Mouse (Mus musculus): ENCODE data around the gene L1td1.

DNA sequence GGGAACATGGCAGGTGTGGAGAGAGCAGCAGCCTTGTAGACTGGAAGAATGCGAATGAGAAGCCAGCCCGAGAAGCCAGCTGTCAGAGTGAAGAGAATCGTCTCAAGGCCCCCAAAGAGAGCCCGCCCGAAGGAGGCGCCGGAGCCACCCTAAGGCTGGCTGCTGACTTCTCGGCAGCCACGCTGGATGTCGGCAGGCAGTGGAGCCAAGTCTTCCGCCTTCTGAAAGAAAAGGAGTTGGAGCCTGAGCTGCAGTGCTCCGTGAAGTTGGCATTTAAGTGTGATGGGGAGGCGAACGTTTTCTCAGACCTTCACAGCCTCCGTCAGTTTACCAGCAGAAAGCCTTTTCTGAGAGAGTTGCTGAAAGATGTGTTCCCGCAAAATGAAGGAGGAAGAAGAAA, 7.1 kb downstream of the L1td1 start:
- TF ChIP-seq CTCF (IDR thresholded peaks at IDR 0.05; ENCODE audit: borderline replicate concordance, control insufficient read depth, extremely low read depth, insufficient read depth, low read length, poor library complexity), result no peak
- TF ChIP-seq POLR2A (IDR thresholded peaks at IDR 0.05; ENCODE audit: control insufficient read depth, extremely low read depth, insufficient read depth, low read length, poor library complexity), result no peak
